Mouse (Mus musculus): ENCODE data around the gene Stx11. TPM values are rescaled to one million over a fixed set of nuclear protein-coding genes. Genes with fewer than 3 reads are reported as not detected.

Stx11 gene
- polyA plus RNA-seq, 1 experiment from 2014 or later = 11.9 TPM

DNA sequence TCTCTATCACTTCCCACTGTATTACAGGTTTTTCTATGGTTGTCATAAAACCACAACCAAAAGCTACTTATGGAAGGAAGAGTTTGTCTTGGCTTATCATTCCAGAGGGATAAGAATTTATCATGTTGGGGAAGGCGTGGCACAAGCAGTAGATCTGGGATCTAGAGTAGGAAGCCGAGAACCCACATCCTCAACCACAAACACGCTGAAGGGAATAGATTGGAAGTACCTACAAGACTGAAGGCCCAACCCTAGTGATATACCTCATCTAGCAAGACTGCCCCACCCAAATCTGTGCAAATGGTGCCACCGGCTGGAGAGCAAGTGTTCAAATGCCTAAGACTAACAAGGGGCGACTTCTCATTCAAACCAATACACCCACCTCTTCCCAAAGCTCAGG lies 28.5 kb downstream of the Stx11 start:
- no peak for TF ChIP-seq CTCF (IDR thresholded peaks at IDR 0.05; ENCODE audit: low read depth)
- TF ChIP-seq EP300 (IDR thresholded peaks at IDR 0.05; ENCODE audit: low read depth) = no peak
- Histone ChIP-seq H3K9me3 (ENCODE audit: low read length) (no peaks in the 10 kb centered on the region), H3K4me2 (ENCODE audit: low read depth, low read length) (no peak overlapping the region), H3K27me3 (ENCODE audit: insufficient read depth, low read length) (peaks cover 3% of the 10 kb centered on the region), H3K4me1 (ENCODE audit: insufficient read depth) (0 out of 2 replicates have a peak, but pooled peaks cover 3% of the 10 kb centered on the region), H3K9ac (replicated peaks) (no peak overlapping the region), H3K27ac (ENCODE audit: low read depth) (no peak overlapping the region), H3K36me3 (replicated peaks; ENCODE audit: insufficient read depth, low read length) (peaks cover 1% of the 10 kb centered on the region; the same call in 1 of the 2 replicates), H3K4me3 (ENCODE audit: low read depth, low read length) (no peak overlapping the region)
- DNase-seq (no peak), ATAC-seq (no peak)
- WGBS (ENCODE audit: insufficient replicate concordance) = 63% methylated on average over 5 of the region's 5 CpGs

DNA sequence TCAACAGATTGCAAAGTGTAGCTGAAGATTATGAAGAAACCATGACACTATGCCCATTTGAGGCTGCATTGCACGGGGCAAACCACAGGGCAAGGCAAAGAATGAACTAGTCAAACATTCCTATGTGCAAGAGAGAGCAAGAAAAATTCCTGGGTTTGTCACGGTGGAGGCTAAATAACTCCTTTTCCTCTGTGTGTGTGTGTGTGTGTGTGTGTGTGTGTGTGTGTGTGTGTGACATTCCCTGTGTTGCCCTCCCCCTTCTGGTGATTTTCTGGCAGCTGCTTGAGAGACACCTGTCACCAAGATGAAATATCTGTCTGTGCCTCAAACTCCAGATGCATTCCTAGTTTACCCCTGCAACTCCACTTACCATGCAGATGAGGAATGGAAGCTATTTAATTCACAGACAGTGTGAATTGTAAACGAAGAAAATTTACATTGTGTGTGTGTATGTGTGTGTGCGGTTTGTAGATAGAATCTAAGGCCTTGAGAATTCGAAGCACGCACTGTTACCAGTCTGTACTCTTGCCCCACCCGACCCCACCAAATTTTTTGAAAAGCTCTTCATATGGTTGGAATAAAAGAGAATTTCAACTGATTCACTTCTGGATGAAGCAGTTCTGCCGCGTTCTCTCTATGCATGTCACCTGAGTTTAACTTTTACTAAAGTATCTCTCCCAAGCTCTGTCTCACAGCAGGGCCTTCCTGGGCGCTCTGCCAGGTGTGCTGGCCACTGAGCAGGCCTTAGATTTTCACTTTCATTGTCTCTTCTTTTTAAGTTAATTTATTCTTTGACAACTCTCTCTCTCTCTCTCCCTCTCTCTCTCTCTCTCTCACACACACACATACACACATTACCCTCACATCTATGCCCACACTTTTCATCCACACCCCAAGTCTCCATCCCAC lies 32.4 kb downstream of the Stx11 start:
- DNase-seq (no peak), ATAC-seq (no peak)
- Histone ChIP-seq H3K4me2 (ENCODE audit: low read depth, low read length) (no peak overlapping the region), H3K9me3 (ENCODE audit: low read length) (no peaks in the 10 kb centered on the region), H3K36me3 (replicated peaks; ENCODE audit: insufficient read depth, low read length) (no peaks in the 10 kb centered on the region), H3K4me3 (ENCODE audit: low read depth, low read length) (no peak overlapping the region), H3K9ac (replicated peaks) (no peak overlapping the region), H3K4me1 (ENCODE audit: insufficient read depth) (0 out of 2 replicates have a peak, but pooled peaks cover 3% of the 10 kb centered on the region), H3K27ac (ENCODE audit: low read depth) (no peak overlapping the region), H3K27me3 (ENCODE audit: insufficient read depth, low read length) (no peaks in the 10 kb centered on the region)
- TF ChIP-seq EP300 (IDR thresholded peaks at IDR 0.05; ENCODE audit: low read depth) = no peak
- TF ChIP-seq CTCF (IDR thresholded peaks at IDR 0.05; ENCODE audit: low read depth) = no peak
- WGBS (ENCODE audit: insufficient replicate concordance) = 54% methylated on average over 10 of the region's 10 CpGs

DNA sequence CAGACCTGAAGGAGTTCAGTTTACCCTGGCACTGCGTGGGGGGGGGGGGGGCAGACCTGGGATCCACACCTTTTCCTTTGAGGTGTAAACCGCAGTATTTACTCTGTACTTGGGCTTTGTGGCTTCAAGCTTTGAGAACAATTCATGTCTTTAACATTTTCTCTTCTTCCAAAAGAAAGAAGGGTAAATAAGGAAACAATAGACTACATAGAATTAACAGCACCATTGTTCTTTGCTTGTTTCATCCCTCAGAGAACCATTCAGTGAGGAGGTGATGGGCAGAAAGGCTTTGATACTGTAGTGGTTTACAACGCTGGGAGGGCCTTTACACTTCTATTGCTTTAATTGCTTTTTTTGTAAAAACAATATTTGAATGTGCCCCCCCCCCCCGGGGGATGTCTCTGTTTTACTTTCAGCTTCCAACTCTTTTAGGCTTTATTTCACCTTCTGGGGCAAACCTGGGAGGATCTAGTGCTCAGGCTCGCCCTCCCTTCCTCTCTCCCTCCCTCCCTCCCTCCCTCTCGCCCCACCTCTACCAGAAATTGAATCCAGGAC lies 33.7 kb downstream of the Stx11 start:
- H3K27me3 ChIP-seq (ENCODE audit: insufficient read depth, low read length) = no peaks in the 10 kb centered on the region
- no peak overlapping the region for H3K4me3 ChIP-seq (ENCODE audit: low read depth, low read length)
- DNase-seq (no peak), ATAC-seq (no peak)
- H3K36me3 ChIP-seq (replicated peaks; ENCODE audit: insufficient read depth, low read length) = no peaks in the 10 kb centered on the region
- H3K9me3 ChIP-seq (ENCODE audit: low read length) = no peaks in the 10 kb centered on the region
- H3K4me1 ChIP-seq (ENCODE audit: insufficient read depth) = 0 out of 2 replicates have a peak, but pooled peaks cover 3% of the 10 kb centered on the region
- no peak overlapping the region for H3K9ac ChIP-seq (replicated peaks)
- no peak overlapping the region for H3K4me2 ChIP-seq (ENCODE audit: low read depth, low read length)
- H3K27ac ChIP-seq (ENCODE audit: low read depth) = no peak overlapping the region
- TF ChIP-seq EP300 (IDR thresholded peaks at IDR 0.05; ENCODE audit: low read depth) (no peak), CTCF (IDR thresholded peaks at IDR 0.05; ENCODE audit: low read depth) (no peak)
- 52% methylated on average over 6 of the region's 6 CpGs for WGBS (ENCODE audit: insufficient replicate concordance)

GRCm38 (mm10) chr10:12929857-12930174 lies 34.3 kb downstream of the Stx11 start:
- DNase-seq = no peak
- Histone ChIP-seq H3K4me3 (ENCODE audit: low read depth, low read length) (no peak overlapping the region), H3K4me1 (ENCODE audit: insufficient read depth) (0 out of 2 replicates have a peak, but pooled peaks cover 3% of the 10 kb centered on the region), H3K27me3 (ENCODE audit: insufficient read depth, low read length) (no peaks in the 10 kb centered on the region), H3K27ac (ENCODE audit: low read depth) (peak overlapping the region; percentile 65), H3K4me2 (ENCODE audit: low read depth, low read length) (no peak overlapping the region), H3K36me3 (replicated peaks; ENCODE audit: insufficient read depth, low read length) (no peaks in the 10 kb centered on the region), H3K9ac (replicated peaks) (no peak overlapping the region), H3K9me3 (ENCODE audit: low read length) (no peaks in the 10 kb centered on the region)
- WGBS (ENCODE audit: insufficient replicate concordance) = 30% methylated on average over 6 of the region's 6 CpGs
- TF ChIP-seq EP300 (IDR thresholded peaks at IDR 0.05; ENCODE audit: low read depth) (no peak), CTCF (IDR thresholded peaks at IDR 0.05; ENCODE audit: low read depth) (peak; percentile 15; the same call in 1 of the 2 replicates)
- ATAC-seq = no peak

DNA sequence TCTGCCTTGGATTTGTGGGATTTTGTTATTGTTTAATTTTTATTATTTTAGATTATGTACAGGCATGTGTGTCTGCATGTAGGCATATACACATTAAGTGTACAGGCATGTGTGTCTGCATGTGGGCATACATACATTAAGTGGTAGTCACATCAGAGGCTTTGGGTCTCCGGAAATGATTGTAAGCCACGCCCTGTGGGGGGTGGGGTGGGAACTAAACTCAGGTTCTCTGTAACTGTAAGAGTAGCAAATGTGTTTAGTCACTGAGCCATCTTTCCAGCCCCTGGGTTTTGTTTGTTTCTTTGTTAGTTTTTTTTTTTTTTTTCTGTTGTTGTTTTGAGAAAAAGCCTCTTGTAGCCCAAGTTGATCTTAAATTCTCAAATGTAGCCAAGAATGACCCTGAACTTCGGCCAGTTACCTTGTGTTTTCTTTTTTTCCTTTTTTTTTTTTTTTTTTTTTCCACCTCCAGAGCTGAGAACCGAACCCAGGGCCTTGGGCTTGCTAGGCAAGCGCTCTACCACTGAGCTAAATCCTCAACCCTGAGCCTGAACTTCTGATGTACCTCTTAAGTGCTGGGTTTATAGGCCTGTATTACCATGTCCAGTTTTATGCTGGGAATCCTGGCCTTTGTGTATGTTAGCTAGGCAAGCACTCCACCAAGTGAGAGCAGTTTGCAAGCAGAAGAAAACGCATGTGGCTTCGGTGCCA lies 34.8 kb downstream of the Stx11 start:
- WGBS (ENCODE audit: insufficient replicate concordance) = 60% methylated on average over 7 of the region's 7 CpGs
- 0 out of 2 replicates have a peak, but pooled peaks cover 3% of the 10 kb centered on the region for H3K4me1 ChIP-seq (ENCODE audit: insufficient read depth)
- no peaks in the 10 kb centered on the region for H3K36me3 ChIP-seq (replicated peaks; ENCODE audit: insufficient read depth, low read length)
- H3K9me3 ChIP-seq (ENCODE audit: low read length) = no peaks in the 10 kb centered on the region
- H3K4me2 ChIP-seq (ENCODE audit: low read depth, low read length) = no peak overlapping the region
- TF ChIP-seq CTCF (IDR thresholded peaks at IDR 0.05; ENCODE audit: low read depth) = no peak
- no peak for TF ChIP-seq EP300 (IDR thresholded peaks at IDR 0.05; ENCODE audit: low read depth)
- no peak overlapping the region for H3K9ac ChIP-seq (replicated peaks)
- H3K27ac ChIP-seq (ENCODE audit: low read depth) = peak overlapping the region; percentile 65
- ATAC-seq (no peak), DNase-seq (peak; percentile 41)
- no peak overlapping the region for H3K4me3 ChIP-seq (ENCODE audit: low read depth, low read length)
- no peaks in the 10 kb centered on the region for H3K27me3 ChIP-seq (ENCODE audit: insufficient read depth, low read length)

DNA sequence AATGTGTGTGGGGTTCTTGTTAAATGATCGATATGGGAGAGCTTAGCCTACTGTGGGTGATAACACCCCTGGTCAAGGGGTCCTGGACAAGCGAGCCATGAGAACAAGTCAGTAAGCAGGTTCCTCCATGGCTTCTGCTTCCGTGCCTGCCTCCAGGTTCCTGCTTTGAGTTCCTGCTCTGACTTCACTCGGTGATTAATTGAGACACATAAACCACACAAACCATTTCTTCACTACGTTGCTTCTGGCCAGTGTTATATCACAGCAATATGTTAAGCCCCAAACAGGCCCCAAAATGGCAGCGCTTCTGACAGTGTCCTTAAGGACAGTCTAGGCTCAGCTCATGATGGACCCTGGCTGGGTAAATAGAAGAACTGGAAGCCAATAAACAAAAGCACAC lies 35.9 kb downstream of the Stx11 start:
- 55% methylated on average over 6 of the region's 6 CpGs for WGBS (ENCODE audit: insufficient replicate concordance)
- H3K9ac ChIP-seq (replicated peaks) = no peak overlapping the region

More for the DNA sequence above, 35.9 kb downstream of the Stx11 start:
- H3K4me2 ChIP-seq (ENCODE audit: low read depth, low read length) = no peak overlapping the region
- no peak for DNase-seq
- H3K27me3 ChIP-seq (ENCODE audit: insufficient read depth, low read length) = no peaks in the 10 kb centered on the region
- no peaks in the 10 kb centered on the region for H3K36me3 ChIP-seq (replicated peaks; ENCODE audit: insufficient read depth, low read length)
- H3K4me1 ChIP-seq (ENCODE audit: insufficient read depth) = 0 out of 2 replicates have a peak, but pooled peaks cover 6% of the 10 kb centered on the region
- H3K4me3 ChIP-seq (ENCODE audit: low read depth, low read length) = no peak overlapping the region
- TF ChIP-seq EP300 (IDR thresholded peaks at IDR 0.05; ENCODE audit: low read depth) = no peak
- no peak for TF ChIP-seq CTCF (IDR thresholded peaks at IDR 0.05; ENCODE audit: low read depth)
- peak overlapping the region; percentile 30; the same call in 1 of the 2 replicates for H3K27ac ChIP-seq (ENCODE audit: low read depth)
- no peak for ATAC-seq
- no peaks in the 10 kb centered on the region for H3K9me3 ChIP-seq (ENCODE audit: low read length)

All from liver, postnatal 0 days (tissue).